Mouse (Mus musculus) heart, postnatal 4 days (tissue): ENCODE measurements around the gene Kif18b. TPM values are rescaled to one million over a fixed set of nuclear protein-coding genes. Genes with fewer than 3 reads are reported as not detected.

ENCODE experiments used
- DNase-seq: peaks from one replicate; pipeline ENCODE4 v3.0.0; 2021
- total RNA-seq, 2 experiments: library from RNA; stranded (reverse); gene quantifications; 2 replicates each; pipeline ENCODE4 v1.2.3; 2021

Kif18b gene
- total RNA-seq, 2 experiments from 2014 or later = 16.7 to 17.8 TPM

DNA sequence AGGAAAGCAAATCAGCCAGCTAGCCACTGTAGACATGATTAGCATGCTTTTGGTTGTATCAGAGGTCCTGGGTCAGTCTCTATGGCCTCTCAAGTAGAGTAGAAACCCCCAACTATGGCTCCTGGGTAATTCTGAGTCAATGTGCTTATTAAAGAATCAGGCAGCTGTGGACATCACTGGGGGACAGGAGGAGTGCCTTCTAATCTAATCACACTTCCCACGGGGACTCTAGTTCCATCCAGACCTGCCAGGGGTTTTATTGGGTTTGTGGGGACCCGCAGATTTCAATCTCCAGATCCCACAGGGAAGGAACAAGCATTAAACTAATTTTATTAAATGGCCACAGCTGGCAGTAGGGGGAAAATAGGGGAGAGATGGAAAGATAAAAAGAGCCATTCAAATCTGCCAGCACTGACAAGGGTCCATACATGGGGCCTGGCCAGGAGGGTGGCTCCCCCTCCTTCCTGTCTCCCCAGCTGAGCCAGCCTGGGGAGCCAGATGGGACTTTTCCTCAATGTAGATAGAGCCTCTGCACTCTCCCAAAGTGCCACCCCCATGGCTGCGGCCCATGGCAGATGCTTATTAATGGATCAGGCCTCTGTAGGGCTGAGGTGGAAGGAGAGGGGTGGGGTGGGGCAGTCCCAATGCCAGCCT is 12.7 kb upstream of the Kif18b start:
- no peak for DNase-seq

DNA sequence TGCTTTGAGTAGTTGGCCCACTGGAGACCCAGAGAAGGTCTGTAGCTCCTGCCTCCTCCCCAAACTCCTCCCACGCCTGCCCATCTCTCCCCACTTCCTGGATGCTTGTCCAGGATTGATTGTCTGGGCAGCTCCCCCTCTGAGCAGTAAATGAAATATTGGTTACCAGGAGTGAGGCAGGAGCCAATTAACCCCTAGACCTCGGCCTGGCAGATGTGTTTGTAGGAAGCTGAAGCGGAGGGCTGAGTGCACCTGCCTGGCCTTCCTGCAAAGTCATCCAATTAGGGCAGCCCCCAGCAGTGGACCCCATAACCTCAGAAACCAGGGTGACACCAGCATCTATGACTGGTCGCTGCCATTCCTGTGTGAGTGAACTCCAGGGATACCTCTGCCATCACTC is 11.3 kb upstream of the Kif18b start:
- no peak for DNase-seq

DNA sequence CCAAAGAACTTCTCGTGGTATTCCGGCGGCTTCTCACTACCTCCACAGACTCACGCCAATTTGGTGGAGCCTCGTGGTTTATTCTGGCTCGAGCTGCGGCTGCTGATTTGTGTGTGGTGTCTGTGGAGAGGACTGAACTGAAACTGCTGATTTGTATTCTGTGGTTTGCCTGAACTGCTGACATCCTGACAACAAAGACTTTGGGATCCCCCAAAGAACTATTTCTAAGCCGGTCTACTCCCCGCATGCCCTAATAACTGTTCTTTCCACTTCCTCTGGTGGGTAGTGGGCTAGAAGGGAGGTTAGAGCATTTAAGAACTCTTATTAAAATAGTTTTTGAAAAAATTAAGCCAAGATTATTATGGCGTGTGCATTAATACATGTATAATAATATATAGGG is 5.7 kb upstream of the Kif18b start:
- DNase-seq = no peak

DNA sequence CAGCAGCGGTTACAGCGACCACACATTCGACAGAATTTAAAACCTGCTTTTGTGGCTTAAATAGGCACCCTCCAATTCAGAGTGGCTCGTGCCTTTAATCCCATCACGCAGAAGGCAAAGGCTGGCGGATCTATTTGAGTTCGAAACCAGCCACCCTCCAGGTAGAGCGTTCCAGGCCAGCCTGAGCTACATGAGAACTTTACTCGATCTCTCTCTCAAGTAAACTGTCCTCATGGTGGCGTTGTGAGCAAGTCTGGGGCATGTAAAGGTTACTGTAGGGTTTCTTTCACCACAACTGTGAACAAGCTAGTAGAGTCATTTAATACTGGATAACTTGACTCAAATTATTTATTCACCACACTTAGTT is 410 bp upstream of the Kif18b start:
- DNase-seq = peak; percentile 59

DNA sequence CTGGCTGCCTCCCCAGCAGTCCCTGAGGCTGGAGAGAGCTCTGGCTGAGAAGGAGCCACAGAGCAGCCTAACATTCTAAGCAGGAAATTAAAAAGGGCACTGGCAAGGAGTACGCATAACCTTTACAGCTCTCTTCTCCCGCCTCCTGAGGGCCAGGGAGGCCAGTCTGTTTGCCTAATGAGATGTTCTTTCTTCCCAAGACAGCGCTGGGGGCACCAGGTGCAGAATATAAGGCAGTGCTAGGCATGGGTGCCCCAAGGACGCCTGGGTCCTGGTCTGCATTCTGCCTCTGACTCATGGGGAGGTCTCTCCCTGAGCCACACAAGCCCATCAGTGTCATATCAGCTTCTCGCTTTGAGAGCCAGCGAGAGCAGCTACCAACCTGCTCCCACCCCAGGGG is 3.4 kb downstream of the Kif18b start:
- no peak for DNase-seq

DNA sequence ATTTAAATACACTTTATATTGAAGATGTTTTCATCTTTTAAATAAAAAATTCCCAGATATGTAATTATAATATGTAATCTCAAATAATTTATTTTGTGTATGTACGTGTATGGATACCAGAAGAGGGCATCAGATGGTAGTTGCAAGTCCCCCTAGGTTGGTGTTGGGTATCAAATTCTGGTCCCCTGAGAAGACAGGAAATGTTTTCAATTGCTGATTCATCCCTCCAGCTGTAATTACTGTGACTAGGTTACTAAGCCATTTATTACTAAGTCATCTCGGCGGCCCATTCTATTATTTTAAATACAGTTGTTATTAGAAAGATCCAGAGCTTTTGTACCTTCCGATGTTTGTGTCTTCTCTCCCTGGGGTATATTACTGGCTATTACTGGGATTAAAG is 6.8 kb downstream of the Kif18b start:
- DNase-seq = no peak

DNA sequence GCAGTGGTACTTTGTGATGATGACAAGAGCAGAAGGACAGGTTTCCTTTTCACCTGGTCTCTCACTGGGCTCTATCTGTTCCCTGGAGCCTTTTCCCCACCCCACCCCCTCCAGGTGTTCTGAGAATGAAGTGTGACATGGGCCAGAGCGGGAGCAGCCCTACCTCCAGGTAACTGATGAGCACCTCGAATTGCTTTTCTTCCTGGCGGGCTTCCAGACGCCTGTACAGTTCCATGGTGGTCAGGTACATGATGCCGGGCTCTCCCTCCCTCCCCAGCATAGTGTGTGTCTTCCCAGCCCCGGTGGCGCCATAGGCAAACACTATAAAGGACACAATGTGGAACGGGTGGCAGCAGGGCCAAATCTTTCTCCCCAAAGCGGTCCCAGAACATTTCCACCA is 9.5 kb downstream of the Kif18b start:
- DNase-seq = no peak

DNA sequence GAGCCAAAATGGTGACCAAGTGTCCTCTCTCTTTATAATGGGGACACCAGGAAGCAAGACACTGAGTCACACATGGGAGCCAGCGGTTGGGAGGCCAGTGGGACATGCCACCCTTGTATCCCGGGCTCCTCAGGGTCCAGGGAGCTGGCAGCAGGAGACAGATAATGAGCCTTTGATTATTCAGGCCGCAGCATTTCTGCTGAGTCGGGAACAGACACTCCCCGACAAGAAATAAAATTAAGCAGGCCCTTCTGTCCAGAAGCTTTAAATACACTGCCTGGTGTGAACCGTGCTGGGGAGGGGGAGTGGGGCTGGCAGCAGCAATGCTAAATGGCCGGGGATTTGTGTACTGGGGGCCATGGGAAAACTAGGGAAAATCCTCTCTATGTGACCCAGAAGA is 13.5 kb downstream of the Kif18b start:
- no peak for DNase-seq

DNA sequence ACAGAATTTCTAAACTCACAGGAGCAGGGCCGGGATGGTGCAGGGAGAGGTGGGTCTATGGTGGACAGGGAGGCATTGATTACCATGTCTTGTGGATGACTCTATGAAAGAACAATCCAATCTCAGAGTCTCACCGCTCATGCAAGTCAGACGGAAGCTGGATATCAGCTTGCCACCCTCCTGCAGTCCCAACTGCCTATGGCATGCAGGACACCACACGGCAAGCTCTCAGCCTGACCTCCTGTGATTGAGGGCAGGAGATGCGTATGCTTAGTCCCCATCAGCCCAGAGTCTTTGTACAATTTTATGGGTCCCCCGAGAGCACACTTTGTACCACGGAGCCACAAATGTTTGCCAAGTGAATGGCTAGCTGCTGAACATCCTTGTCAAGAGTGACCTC is 21.3 kb downstream of the Kif18b start:
- DNase-seq = no peak

DNA sequence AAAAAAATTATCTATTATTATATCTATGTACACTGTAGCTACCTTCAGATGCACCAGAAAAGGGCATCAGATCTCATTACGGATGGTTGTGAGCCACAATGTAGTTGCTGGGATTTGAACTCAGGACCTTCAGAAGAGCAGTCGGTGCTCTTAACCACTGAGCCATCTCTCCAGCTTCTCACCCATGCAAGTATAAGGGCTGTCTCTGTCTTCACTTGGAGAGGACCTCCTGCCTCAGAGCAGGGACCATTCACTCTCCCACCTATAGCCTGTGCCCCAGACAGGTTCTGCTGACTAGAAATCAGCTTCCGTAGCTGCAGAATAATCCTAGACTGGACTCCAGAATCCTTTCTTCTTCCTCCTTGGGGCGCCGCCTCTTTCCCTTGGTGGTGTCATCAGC is 22.8 kb downstream of the Kif18b start:
- DNase-seq = no peak

DNA sequence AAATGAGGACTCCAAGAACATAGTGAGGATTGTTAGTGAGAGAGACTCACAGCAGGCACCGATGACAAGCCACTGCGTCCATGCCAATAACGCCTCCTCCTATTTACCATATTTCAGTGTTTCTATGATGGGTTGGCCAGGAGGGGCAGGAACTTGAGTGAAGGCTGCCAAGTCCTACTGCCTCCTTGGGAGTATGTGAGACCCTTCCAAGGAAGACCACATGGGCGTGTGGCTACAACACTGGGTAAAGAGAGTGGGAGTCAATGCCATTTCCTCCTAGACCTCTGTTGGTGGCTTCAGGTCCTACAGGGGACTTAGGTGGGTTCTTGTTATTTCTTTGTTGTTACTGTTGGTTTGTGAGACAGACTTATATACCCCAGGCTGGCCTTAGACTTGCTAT is 23.7 kb downstream of the Kif18b start:
- DNase-seq = no peak

DNA sequence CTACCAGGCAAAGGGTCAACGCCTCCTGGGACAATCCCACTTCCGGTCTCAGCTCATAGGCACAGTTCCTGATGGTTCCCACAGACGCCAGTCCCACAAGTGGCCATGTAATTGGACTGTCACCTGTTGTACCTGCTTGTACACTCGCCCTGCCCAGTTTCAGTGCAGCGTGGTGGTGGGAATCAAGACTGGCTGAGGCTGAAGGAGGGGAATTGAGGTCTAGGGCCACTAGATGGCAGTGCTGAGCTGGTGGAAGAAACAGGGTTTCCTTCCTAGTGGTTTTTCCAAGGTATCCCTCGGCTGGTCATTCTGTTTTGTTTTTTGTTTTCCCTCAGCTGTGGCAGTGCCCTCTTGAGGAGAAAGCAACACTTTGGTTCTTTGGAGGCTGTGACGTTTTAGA is 24.2 kb downstream of the Kif18b start, which contains the start of gene Gfap:
TSS of gene Gfap (minus strand) at position 150 of the 400 bp plus-strand sequence.
- peak; percentile 91 for DNase-seq

DNA sequence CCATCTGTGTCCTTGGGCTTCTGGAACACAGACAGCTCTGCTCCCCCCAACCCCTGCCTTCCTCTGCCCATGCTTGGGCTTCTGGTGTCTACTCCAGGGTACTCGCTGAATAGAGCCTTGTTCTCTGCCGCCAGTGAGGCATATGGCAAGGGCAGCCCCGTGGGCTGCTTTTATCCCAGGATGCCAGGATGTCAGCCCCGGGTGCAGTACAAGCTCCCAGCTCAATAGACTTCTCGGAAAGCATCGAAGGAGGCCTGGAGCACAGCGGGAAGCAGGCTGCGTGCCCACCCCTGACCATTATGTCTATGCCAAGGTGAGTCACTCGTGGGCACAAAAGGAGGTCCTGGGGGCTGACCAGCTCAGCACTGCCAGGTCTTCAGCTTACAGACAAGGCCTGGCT is 26.5 kb downstream of the Kif18b start:
- no peak for DNase-seq

DNA sequence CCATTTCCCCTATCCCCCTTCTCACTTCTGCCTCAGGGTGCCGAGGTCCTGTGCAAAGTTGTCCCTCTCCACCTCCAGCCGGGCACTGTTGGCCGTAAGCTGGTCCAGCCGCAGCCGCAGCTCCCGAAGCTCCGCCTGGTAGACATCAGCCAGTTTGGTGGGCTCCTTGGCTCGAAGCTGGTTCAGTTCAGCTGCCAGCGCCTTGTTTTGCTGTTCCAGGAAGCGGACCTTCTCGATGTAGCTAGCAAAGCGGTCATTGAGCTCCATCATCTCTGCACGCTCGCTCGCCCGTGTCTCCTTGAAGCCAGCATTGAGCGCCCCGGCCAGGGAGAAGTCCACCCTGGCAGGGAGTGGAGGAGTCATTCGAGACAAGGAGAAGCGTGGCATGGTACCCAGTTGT is 28.3 kb downstream of the Kif18b start:
- DNase-seq = no peak

DNA sequence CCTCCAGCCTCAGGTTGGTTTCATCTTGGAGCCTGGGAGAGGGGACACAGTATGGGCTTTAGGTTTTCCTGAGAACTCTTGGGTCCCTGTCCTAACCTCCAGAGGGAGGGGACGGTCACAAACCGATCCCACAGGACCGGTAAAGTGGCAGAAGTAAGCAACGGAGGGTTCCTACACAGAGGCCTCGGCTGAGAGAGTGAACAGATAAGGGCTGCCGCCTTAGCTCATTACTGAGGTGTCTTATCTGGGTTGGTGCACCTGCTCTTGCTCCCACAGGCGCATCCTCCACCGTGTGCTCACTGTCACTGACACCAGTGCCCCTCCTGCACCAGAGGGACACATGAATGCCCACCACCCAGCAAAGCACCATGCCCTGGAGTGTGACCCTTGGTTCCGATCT is 29.1 kb downstream of the Kif18b start:
- DNase-seq = no peak

DNA sequence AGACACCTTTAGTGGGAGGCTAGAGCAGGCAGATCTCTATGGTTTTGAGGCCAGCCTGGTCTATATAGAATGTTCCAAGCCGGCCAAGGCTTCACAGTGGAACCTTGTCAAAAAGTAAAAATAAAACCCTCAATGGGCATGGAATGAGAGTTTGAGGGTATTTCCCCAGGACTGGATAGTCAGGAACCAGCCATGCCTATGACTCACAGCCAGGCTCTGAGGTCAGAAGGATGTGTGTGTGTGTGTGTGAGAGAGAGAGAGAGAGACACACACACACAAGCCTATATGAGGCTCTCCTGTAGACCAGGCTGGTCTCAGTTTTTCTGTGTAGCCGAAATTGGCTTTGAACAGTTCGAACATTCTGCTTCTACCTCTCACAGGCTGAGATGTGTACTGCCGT is 30.2 kb downstream of the Kif18b start:
- no peak for DNase-seq

DNA sequence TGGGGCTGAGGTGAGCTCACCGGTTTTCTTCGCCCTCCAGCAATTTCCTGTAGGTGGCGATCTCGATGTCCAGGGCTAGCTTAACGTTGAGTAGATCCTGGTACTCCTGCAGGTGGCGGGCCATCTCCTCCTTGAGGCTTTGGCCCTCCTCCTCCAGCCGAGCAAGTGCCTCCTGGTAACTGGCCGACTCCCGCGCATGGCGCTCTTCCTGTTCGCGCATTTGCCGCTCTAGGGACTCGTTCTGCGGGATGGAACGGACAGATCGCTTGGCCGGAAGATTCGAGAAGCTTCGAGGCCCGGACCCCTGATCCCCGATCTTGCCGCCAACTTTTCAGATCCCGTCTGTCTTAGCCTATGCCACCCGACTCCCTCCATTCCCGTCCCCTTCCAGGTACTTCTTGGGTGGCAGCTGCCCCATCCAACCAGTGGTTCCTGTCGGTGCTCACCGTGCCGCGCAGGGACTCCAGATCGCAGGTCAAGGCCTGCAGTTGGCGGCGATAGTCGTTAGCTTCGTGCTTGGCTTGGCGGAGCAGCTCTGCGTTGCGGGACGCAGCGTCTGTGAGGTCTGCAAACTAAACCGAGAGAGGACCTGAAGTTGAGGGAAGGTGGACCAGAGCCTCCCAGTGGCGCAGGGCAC is 31.8 kb downstream of the Kif18b start:
- DNase-seq = peak; percentile 64

DNA sequence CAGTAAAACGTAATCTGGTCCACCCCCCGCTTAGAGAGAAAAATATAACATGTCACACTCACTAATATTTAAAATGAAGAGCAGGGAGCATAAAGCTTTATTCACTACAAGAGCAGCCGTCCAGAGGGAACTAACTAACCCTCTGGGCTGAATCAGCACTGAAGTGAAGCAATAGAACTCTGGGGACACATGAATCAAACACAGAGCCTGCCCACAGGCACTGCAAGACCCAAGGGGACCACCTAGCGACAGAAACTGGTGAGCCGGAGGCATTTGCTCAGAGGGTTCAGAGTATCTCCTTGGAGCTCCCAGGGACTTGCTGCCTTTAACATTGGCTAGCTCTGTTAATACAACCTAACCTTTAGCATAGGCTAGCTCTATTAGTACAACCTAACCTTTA is 34.8 kb downstream of the Kif18b start:
- DNase-seq = no peak

DNA sequence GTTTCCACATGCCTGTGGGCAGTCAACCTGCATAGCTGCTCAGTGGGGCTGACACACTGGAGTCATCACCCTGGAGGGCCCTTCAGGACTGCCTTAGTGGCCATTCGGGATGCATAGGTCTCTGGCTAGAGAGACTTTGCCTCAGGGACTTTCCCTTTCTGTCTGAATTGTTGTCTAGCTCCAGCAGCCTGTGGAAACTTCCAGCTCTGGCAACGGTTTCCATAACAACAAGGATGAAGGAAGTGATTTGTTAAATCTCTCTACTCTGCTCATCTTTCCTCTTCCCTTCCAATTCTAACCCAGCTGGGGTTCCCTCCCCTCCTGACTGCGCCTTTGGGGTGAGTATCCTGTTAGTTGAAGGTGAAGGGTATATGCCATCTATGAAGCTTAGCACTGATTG is 36.8 kb downstream of the Kif18b start:
- DNase-seq = no peak

DNA sequence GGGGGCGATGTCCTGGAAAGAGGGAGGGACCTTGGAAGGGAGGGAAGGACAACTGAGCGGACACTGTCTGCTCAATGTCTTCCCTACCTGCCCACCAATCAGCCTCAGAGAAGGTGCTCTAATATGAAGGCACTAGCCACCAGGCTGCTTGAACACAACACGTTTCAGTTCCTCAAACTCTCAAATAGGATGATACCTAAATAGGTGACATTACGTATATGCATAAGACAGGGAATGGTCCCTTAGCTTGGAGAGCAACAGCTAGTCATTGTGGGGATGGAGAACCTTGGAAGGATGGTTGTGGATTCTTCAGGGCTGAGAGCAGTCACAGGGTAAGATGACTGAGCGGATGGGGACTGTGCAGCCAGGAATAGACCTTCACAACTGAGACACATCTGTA is 37.5 kb downstream of the Kif18b start:
- no peak for DNase-seq

DNA sequence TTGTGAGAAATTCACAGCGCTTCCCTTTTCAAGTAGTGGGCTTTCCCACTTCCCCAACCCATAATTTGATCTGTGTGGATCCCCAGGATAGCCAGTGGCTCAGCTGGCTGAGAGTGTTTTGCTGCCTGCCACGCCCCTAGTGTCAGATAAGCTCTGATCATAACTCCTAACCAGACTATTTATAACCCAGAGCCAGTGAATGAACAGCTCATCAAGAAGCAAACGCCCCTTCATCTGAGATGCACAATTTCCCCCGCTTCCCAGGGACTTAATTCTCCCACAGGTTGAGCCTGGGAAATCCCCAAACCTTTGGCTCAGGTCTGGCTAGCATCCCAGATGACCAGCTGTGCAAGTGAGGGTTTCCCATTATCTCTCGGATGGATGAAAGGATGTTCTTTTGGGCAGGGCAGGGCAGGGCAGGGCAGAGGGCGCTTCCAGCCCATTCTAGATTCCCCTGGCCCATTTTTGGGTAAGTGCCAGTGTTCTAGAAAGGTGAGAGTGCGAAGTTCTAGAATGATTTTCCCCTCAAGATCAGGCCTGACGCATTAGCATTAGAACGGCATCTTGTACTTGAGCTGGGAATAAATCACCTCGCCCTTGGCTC is 40.2 kb downstream of the Kif18b start, which contains the start of gene Fam187a:
TSS of gene Fam187a (plus strand) at position 554 of the 604 bp plus-strand sequence.
- DNase-seq = no peak

DNA sequence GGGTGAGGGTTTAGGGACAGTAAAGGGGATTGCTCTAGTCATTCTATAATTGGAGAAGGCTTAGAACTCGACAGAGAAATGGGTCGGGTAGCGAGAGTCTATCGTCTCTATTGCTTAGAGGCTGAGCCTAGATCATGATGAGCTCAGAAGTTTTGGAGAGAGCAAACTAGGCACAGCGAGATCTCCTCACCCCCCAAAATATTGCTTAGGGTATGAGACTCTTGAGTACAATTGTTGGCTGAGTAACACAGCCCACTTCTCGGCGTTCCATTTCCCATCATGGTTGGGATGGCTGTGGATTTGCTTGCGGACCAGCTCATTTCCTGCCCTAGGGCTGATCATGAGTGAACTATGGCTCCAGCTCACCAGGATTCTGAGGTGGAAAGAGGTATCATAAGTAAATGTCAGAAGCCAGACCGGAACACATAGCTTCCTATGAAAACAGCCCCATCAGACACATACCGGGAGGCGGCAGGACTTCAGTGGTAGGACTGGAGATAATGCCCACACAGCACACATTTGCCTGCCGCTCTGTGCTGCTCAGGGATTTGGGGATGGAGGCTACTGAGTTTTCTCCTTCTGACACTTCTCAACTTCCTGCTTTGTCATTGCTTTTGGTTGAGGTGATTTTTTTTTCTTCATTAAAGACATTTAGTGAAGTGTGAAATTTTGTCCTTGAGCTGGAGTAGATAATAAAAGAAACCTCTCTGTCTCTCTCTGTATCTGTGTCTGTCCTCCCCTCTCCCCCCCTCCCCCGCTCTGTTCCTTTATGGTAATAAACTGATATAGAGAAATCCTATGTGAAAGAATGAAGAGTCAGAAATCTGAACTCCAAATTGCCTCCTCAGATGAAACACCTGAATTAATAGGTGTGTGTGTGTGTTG is 43.4 kb downstream of the Kif18b start:
- DNase-seq = peak; percentile 24
